Mouse (Mus musculus): ENCODE measurements around the gene Tenm1.

GRCm38 (mm10) chrX:43319351-43319750 is 109.6 kb downstream of the Tenm1 start:
- TF ChIP-seq CTCF (IDR thresholded peaks at IDR 0.05; ENCODE audit: low read depth, low read length) (no peak), POLR2A (IDR thresholded peaks at IDR 0.05; ENCODE audit: extremely low read depth, insufficient read depth, low read length) (no peak)
